Mouse (Mus musculus) brain, embryonic 14.5 days (tissue): Measurements from ENCODE around the gene Trpv6.

ENCODE experiments used
- CTCF ChIP-seq: fragments of 200-500 bp; IDR thresholded peaks from 2 replicates; pipeline ENCODE4 v1.5.1; 2012; ENCODE audit warnings: inconsistent platforms, mild to moderate bottlenecking, moderate library complexity, borderline replicate concordance; ENCODE audit not compliant: insufficient read depth, insufficient read length; ENCODE audit errors: extremely low read depth
- POLR2A ChIP-seq: fragments of 200-500 bp; IDR thresholded peaks from 2 replicates; pipeline ENCODE4 v1.6.1; 2012; ENCODE audit warnings: mild to moderate bottlenecking, inconsistent platforms, borderline replicate concordance; ENCODE audit not compliant: poor library complexity, insufficient read depth, insufficient read length, severe bottlenecking; ENCODE audit errors: extremely low read depth

GRCm38 (mm10) chr6:41653173-41653572 lies 17.0 kb upstream of the Trpv6 start:
- no peak for TF ChIP-seq CTCF
- no peak for TF ChIP-seq POLR2A
